2 mouse cellular contexts compared by ENCODE assay signal in genomic region chr6:82247652-82248051, GRCm38 (mm10).
DNase-seq lines count a peak whose midpoint lies in the region; ATAC-seq lines count a peak whose summit lies in the region.
"Not testable (repeated sequence)": the region's sequence is repeated elsewhere in the genome, so short reads cannot be mapped to it uniquely, and the experiment has no call there.

No protein-coding gene starts in this region.

- not testable (repeated sequence) for H3K4me1 ChIP-seq in stomach, embryonic 14.5 days (ENCODE audit: control insufficient read depth, insufficient read depth, low read length)

- DNase-seq in heart, adult 11 months, result peak; percentile 86

- H3K4me3 ChIP-seq in stomach, embryonic 14.5 days (ENCODE audit: low read depth, low read length), result not testable (repeated sequence)

- peak; percentile 74; the same call in 1 of the 2 replicates for ATAC-seq in stomach, embryonic 14.5 days (ENCODE audit: insufficient number of reproducible peaks, insufficient read depth, low FRiP score, low read depth)

- not testable (repeated sequence) for H3K9ac ChIP-seq in stomach, embryonic 14.5 days (replicated peaks; ENCODE audit: low read depth, low read length)

- not testable (repeated sequence) for H3K27me3 ChIP-seq in stomach, embryonic 14.5 days (ENCODE audit: control insufficient read depth, insufficient read depth, low read length)

- 68% methylated on average over 1 of the region's 1 CpGs for WGBS in stomach, embryonic 14.5 days

- not testable (repeated sequence) for H3K27ac ChIP-seq in stomach, embryonic 14.5 days (ENCODE audit: low read length)

- H3K4me2 ChIP-seq in stomach, embryonic 14.5 days (replicated peaks; ENCODE audit: low read depth, low read length), result not testable (repeated sequence)

- H3K9me3 ChIP-seq in stomach, embryonic 14.5 days (ENCODE audit: control insufficient read depth, low read depth, low read length), result not testable (repeated sequence)

- not testable (repeated sequence) for H3K36me3 ChIP-seq in stomach, embryonic 14.5 days (ENCODE audit: control insufficient read depth, insufficient read depth, low read length)
